Mouse (Mus musculus): ENCODE results near the gene Gm28308. TPM values are rescaled to one million over a fixed set of nuclear protein-coding genes. Genes with fewer than 3 reads are reported as not detected.

Gene Gm28308
- total RNA-seq, 2 experiments from 2014 or later, result not detected

- intact Hi-C loops (cut with DNase I), result loop anchor here (5.0 kb wide), 1 partner anchor 1057 kb away; no protein-coding TSS in a partner anchor
- no peak for DNase-seq
These were observed 21.4 kb upstream of the Gm28308 start for GRCm38 (mm10) chr6:52234428-52235140.

GRCm38 (mm10) chr6:52233546-52234427 lies 20.6 kb upstream of the Gm28308 start:
- intact Hi-C loops (cut with DNase I), result loop anchor here (5.0 kb wide), 1 partner anchor 1056 kb away; no protein-coding TSS in a partner anchor
- no peak for DNase-seq

GRCm38 (mm10) chr6:52232984-52233545 lies 19.9 kb upstream of the Gm28308 start:
- intact Hi-C loops (cut with DNase I), result loop anchor here (5.0 kb wide), 1 partner anchor 1056 kb away; no protein-coding TSS in a partner anchor
- no peak for DNase-seq

- DNase-seq, result no peak
- intact Hi-C loops (cut with DNase I), result loop anchor here (5.0 kb wide), 1 partner anchor 1055 kb away; no protein-coding TSS in a partner anchor
These were observed 19.4 kb upstream of the Gm28308 start for GRCm38 (mm10) chr6:52232568-52232965.

- intact Hi-C loops (cut with DNase I), result loop anchor here (5.0 kb wide), 1 partner anchor 1055 kb away; no protein-coding TSS in a partner anchor
These were observed 18.9 kb upstream of the Gm28308 start for GRCm38 (mm10) chr6:52231885-52232567.

GRCm38 (mm10) chr6:52230516-52231165 lies 17.5 kb upstream of the Gm28308 start, which contains the start of gene Hoxa9:
Hoxa9 (minus strand) TSS chr6:52231089.
- DNase-seq, result no peak
- intact Hi-C loops (cut with DNase I), result loop anchor here (5.0 kb wide), 1 partner anchor 1053 kb away; no protein-coding TSS in a partner anchor

More at GRCm38 (mm10) chr6:52231885-52232567, 18.9 kb upstream of the Gm28308 start:
- DNase-seq, result no peak

- intact Hi-C loops (cut with DNase I), result loop anchor here (5.0 kb wide), 1 partner anchor 1052 kb away; no protein-coding TSS in a partner anchor
- DNase-seq, result no peak
These were observed 16.6 kb upstream of the Gm28308 start for GRCm38 (mm10) chr6:52229558-52230416.

- intact Hi-C loops (cut with DNase I), result no loop called here
- no peak for DNase-seq
These were observed 15.6 kb upstream of the Gm28308 start for GRCm38 (mm10) chr6:52228475-52229465.

- no peak for DNase-seq
- intact Hi-C loops (cut with DNase I), result no loop called here
These were observed 14.5 kb upstream of the Gm28308 start for GRCm38 (mm10) chr6:52227470-52228222.

GRCm38 (mm10) chr6:52226569-52227257 lies 13.6 kb upstream of the Gm28308 start:
- DNase-seq, result no peak
- intact Hi-C loops (cut with DNase I), result no loop called here

GRCm38 (mm10) chr6:52225612-52226568 lies 12.8 kb upstream of the Gm28308 start:
- intact Hi-C loops (cut with DNase I), result no loop called here
- no peak for DNase-seq

GRCm38 (mm10) chr6:52224895-52225611 lies 11.9 kb upstream of the Gm28308 start:
- no peak for DNase-seq
- intact Hi-C loops (cut with DNase I), result loop anchor here (5.0 kb wide), 1 partner anchor 353 kb away; no protein-coding TSS in a partner anchor

GRCm38 (mm10) chr6:52223939-52224760 lies 11.0 kb upstream of the Gm28308 start:
- DNase-seq, result no peak

More at GRCm38 (mm10) chr6:52223939-52224760, 11.0 kb upstream of the Gm28308 start:
- intact Hi-C loops (cut with DNase I), result loop anchor here (5.0 kb wide), 1 partner anchor 352 kb away; no protein-coding TSS in a partner anchor

Data from heart, postnatal 36 days (tissue).